In the genomic region with DNA sequence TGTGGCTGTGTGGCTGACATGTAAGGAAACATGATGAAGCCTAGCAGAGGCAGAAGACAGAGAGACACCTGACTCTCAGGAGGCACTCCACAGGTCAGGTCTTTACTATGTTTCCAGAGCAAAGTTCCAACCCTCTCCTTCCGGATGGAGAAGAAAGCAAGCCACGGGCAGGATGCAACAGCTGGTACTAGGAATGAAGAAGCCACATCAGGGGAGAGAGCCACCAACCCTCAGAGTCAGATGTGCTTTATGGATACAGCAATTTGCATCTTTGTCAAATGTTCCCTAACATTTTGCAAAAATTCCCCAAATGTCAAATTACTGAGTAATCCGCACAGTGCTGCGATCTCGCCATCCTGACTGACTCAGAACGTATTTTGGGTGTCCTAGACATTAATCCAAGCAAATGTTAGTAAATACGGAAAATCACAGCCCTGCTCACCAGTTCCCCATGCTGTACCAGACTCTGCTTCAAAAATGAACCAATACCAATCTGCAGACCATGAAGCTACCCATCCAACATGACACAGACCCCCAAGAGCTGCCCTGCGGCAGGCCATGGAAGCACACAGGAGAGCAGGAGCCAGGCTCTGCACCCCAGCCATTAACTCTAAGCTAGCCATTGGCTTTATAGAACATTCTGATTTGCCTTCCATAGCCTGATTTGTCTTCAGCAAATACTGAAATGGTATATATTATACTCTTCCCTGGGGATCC, we compare ENCODE assay signal across 19 mouse cellular contexts. TPM values are rescaled to one million over a fixed set of nuclear protein-coding genes. Genes with fewer than 3 reads are reported as not detected.
A peak's percentile ranks its signal among the peaks of the same experiment; 100 is the strongest.
DNase-seq lines count a peak whose midpoint lies in the region; TF ChIP-seq lines count a peak whose summit lies in the region.
"Had no signal": no experiment of that assay in that cellular context is flagged by ENCODE, and none has a peak within 500 bp of the region (broad histone marks: within the 10 kb centered on the region; RNA-seq: fewer than 3 reads in every experiment).

No protein-coding gene starts in this region.

- TF ChIP-seq POLR2A in lung, adult 2 months (IDR thresholded peaks at IDR 0.05; ENCODE audit: borderline replicate concordance, extremely low read depth, low read depth, low read length) = no peak

- TF ChIP-seq CTCF in lung, adult 2 months (IDR thresholded peaks at IDR 0.05; ENCODE audit: insufficient read depth, low read length) = no peak

- H3K4me1 ChIP-seq in lung, adult 2 months (ENCODE audit: control insufficient read depth, insufficient read depth, low read length) = no peaks in the 10 kb centered on the region
- H3K4me1 ChIP-seq: hindbrain, embryonic 12.5 days had no signal

- no peak overlapping the region for H3K4me3 ChIP-seq in lung, adult 2 months (replicated peaks; ENCODE audit: extremely low read depth, low read depth, low read length)
- H3K4me3 ChIP-seq: embryonic facial prominence, embryonic 15.5 days; erythroblast, embryonic 14.5 days; forebrain, embryonic 10.5 days; forebrain, embryonic 15.5 days; heart, embryonic 12.5 days; hindbrain, embryonic 12.5 days had no signal

- DNase-seq in heart, adult 11 months = peak; percentile 83
- no peak for DNase-seq in heart, postnatal 10 days
- peak; percentile 18 for DNase-seq in 3T3-L1 (ENCODE audit: low read depth, low spot score)
- peak; percentile 11 for DNase-seq in adrenal gland, adult 8-10 months
- DNase-seq in brain, adult 2 months (ENCODE audit: low read depth, low spot score) = peak; percentile 63
- no peak for DNase-seq in lung, adult 2 months
- DNase-seq: cerebellum, adult 11 months; cerebellum, adult 8-10 months; cerebellum, postnatal 14 days; embryo, embryonic 11 days; gastrocnemius, postnatal 14 days; heart, postnatal 4 days; kidney, adult 11 months had no signal

- 90% methylated on average over 8 of the region's 8 CpGs for WGBS in lung, adult 2 months

- intact Hi-C loops in heart, postnatal 10 days (cut with DNase I) = no loop called here

RNA-seq across cellular contexts. Expression of a gene that starts 38.4 kb away (rescaled TPM):
- total RNA-seq in heart, postnatal 10 days (2021) = 10 to 100 TPM; 39.1 to 40.2 TPM
- total RNA-seq in adrenal gland, adult 8-10 months (2022) = 10 to 100 TPM; 53.7 to 93.7 (median 73.7) TPM
- 68.5 and 71.7 TPM in 2 replicates for polyA plus RNA-seq in lung, adult 2 months (2012; rRNA removed)

Comparison
In these comparisons a context has a peak if more than half of its experiments do, and no peak if none do; other contexts are left out.
1. DNase-seq: peak in heart, adult 11 months (single experiment), 3T3-L1 (single experiment), adrenal gland, adult 8-10 months (single experiment) and brain, adult 2 months (single experiment); none in heart, postnatal 10 days (0 of 2) and lung, adult 2 months (single experiment).